Mouse (Mus musculus) gastrocnemius, adult 8-10 months (tissue): ENCODE data around the gene Clec4d. TPM values are rescaled to one million over a fixed set of nuclear protein-coding genes. Genes with fewer than 3 reads are reported as not detected.

ENCODE experiments used
- DNase-seq, 2 experiments: peaks; one replicate each; pipeline ENCODE4 v3.0.0; 2022; ENCODE audit warnings: low spot score in 2 of 2
- total RNA-seq, 4 experiments: library from RNA; stranded (reverse); gene quantifications; 2 replicates each; pipeline ENCODE4 v1.2.4; 2022

The Clec4d gene
- total RNA-seq, 4 experiments from 2014 or later, result not detected

GRCm38 (mm10) chr6:123308033-123308432, 46.1 kb downstream of the Clec4d start, which contains the start of gene Vmn2r19:
Gene Vmn2r19 (plus strand): TSS chr6:123308333.
- no peak for DNase-seq

Other genes starting within 250 kb of the Clec4d start
- not detected for gene Clec4b1, start 212.1 kb upstream of the Clec4d start, total RNA-seq
- gene Clec4a2, start 155.7 kb upstream of the Clec4d start, total RNA-seq, result under 1 TPM in 2 of 4 experiments, not detected in 2; 0.56 to 0.67 TPM
- not detected for gene Clec4b2, start 89.2 kb upstream of the Clec4d start, total RNA-seq
- gene Clec4n, start 32.3 kb upstream of the Clec4d start, total RNA-seq, result under 1 TPM in 1 of 4 experiments, not detected in 3; 0.76 TPM
- not detected for gene Clec4e, start 27.8 kb downstream of the Clec4d start, total RNA-seq
- gene Vmn2r19, start 46.2 kb downstream of the Clec4d start, total RNA-seq, result not detected
- not detected for gene Vmn2r20, start 156.0 kb downstream of the Clec4d start, total RNA-seq